Mouse (Mus musculus) kidney, adult 8-10 months (tissue): ENCODE results near the gene Agbl4.

Experiments
- DNase-seq, 2 experiments: peaks; one replicate each; pipeline ENCODE4 v3.0.0; 2022

Agbl4 gene

GRCm38 (mm10) chr4:111502965-111503727 lies 1105.7 kb downstream of the Agbl4 start:
- no peak for DNase-seq

- no peak for DNase-seq
These were observed 1107.5 kb downstream of the Agbl4 start for GRCm38 (mm10) chr4:111504952-111505351.

DNA sequence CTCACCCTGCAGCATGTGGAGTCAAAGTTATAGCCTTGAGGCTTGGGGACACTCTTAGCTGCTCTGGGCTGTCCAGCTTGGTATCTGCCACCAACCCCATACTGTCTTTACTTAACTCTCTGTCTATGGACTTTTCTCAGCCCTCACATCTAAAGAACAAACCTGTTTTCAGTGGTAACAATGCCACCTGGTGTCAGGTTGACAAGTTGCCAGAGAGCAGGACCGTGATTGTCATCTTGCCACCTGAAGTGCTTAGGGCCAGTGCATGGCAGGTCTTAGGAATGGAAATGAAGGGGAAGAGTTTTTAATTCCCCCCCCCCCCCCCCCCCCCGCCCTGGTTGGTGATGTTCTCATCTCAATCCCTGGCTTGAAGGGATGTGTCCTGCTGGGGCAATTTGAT lies 1112.7 kb downstream of the Agbl4 start:
- DNase-seq: peak in 1 of 2 experiments; percentile 12

DNA sequence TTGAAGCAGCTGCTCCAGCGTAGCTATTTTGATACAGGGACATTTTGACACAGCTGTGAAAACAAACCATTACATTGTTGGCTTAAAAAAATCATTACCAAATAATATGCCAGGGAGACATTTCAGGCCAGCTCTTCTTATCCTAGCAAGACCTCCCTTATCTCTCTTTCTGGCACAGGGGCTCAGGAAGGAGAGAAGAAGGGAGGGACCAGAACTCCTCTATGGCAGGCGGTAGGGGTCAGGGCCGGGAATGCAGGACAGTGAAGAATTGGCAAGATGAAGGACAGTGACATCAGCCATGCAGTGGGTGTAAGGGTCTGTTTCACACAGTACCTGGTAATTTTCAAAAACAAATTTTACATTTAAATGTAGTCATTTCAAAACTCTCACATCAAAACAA lies 1116.5 kb downstream of the Agbl4 start:
- DNase-seq: no peak

DNA sequence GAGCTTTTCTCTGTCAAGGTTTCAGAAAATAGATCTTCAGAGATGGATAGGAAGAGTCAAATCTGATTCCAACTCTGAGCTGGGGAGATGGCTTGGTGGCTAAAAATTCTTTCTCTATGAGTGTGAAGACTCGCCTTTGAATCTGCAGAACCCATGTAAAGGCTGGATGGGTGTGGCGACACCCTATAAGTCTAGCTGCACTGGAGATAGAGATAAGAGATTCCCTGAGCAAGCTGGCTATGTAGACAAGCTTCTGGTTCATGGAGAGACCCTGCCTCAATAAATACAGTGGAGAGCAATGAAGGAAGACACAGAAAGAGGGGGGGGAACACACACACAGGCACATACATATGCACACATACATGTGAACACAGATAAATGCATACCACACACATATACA lies 1118.7 kb downstream of the Agbl4 start:
- no peak for DNase-seq

DNA sequence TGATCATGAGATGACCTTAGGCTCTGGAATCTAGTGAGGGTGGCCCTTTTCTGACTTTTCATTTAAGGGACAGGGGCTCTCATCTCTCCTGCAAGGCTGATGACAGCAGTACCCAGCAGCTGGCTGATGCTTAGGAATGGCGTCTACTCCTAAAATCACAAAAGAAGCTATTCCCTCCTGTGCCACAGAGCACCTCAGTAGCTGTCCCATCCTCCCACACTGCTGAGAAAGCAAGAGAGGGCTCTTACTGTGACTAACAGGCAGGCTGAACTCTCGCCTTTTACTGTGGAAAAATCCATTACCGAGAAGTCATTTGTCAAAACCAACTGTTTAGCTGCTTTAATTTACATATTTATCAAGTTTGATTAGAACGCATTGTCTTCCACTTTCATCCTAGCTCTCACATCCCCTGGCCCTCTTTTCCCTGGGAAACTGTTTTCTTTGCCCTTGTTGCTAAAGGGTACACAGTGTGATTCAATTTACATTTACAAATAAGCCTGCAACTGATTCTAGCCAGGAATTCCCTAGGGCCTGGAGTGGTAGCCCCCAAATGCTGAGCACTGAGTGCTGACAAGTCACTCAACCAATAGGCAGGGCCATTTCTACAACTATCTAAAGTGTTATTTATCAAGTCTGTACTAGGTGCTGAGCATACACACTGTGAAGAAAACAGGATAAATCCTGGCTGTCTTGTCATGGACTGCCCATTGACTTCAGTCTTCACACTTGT lies 1119.8 kb downstream of the Agbl4 start:
- DNase-seq: no peak

DNA sequence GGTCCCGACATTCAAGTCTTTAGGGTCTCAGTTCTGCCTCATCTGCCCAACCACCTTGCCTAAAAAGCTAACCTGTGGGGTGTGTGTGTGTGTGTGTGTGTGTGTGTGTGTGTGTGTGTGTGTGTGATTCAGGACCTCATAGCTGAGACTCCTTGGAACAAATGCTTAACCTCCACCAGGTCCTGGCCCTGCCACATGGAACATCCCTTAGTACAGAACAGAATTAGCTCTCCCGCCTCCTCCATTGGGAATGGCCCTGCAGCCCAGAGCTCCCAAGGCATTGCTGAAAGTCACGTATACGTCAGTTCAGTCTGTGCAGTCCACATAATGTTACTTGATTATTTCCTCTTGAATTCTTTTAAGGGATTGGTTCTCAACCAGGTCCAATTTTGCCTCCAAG lies 1120.7 kb downstream of the Agbl4 start:
- DNase-seq: no peak

- DNase-seq: no peak
These were observed 1121.8 kb downstream of the Agbl4 start for GRCm38 (mm10) chr4:111519267-111519666.

DNA sequence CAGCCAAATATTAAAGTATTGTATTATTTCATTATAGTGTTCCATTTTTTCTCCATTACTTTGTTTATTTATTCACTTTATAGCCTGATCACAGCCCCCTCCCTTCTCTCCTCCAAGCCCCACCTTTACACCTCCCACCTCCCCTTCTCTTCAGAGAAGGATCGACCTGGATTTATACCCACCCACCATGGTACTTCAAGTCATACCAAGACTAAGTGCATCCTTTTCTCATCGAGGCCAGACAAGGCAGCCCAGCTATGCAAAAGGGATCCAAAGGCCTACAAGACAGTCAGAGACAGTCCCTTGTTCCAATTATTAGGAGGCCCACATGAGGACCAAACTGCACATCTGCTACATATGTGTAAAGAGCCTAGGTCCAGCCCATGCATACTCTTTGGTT lies 1122.5 kb downstream of the Agbl4 start:
- DNase-seq: no peak

- no peak for DNase-seq
These were observed 1125.5 kb downstream of the Agbl4 start for GRCm38 (mm10) chr4:111522974-111523373.

DNA sequence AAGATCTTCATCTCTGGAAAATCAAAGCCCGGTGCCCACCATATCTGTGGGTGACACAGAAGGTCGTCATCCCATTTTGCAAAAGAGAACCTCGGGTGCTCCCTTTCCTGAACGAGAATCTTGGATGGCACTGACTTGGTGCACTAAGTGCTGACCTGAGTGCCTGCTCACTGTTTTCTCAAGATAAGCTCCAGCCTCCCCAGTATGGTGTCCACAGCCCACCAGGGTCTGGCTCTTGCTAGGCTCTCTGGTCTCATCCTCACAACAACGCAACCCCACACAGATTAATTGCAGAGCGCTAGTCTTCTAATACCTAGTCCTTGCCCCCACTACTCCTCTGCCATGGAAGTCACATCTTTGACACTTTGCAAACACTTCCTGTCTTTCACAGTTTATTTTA lies 1131.5 kb downstream of the Agbl4 start:
- DNase-seq: no peak

DNA sequence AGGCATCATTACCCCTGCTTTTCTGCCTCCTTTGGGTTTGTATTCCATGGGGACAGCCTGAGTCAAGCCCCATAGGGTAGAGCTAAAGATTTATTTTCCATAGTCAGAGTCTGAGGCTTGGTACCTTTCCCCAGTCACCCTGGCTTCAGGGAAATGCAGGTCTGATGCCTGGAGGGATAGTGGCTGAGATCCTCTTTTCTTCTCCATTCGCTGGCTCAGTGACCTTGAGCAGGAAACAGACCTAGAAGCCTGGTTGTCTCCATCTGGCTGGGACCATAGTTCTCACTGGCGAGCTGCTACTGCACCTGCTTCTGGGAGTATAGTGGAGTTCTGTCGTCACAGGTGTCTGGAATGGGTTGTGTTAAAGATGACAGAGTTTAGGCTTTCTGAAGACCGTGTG lies 1132.5 kb downstream of the Agbl4 start:
- DNase-seq: no peak

DNA sequence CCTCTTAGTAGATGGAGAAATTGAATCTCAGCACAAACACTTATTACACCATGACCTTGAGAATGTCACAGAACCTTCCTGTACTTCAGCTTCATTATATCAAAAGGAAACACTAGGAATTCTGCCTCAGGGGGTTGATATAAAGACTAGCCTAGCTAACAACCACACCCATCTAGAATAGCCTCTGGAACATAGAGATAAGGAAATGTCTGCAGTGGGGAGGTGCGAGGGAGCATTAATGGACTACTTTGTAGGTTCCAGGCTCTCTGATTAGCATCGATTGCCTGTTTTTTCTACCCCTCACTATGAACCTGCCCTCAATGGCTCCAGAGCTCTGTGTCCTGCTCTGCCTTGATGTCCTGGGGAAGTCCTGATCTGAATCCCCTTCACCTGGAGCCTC lies 1133.1 kb downstream of the Agbl4 start:
- DNase-seq: no peak

DNA sequence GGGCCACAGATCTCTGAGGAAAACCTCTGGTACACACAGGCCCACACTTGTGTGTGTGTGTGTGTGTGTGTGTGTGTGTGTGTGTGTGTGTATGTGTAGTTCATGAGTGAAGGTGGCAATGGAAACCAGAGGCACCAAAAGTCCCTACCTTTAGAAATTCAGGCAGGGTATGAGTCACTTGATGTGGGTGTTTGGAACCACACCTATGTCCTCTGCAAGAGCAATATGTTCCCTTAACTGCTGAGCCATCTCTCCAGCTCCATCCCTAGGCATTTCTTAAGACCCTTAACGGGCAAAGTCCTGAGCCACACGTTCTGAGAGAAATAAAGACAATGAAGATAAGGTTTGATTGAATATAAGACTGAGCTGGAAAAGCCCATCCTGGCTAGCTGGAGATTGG lies 1147.2 kb downstream of the Agbl4 start:
- no peak for DNase-seq

DNA sequence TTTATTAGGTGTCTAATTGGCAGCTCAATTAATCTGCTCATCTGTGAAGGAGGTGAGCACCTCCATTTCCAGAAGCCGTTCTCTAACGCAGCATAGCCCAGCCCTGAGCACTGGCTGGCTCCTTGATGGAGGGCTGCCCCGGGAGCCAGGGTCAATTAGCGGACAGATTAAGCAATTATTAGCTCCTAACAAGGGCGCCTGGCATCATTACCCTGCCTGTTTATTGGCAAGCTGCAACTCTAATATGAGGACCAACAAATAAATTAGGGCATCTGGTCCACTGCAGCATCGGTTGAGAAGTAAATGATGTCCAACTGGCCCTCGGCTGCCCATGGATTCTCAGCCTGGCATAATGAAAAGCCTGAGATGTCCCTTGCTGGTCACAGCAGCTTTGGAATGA lies 1148.5 kb downstream of the Agbl4 start:
- no peak for DNase-seq

GRCm38 (mm10) chr4:111555426-111555825 lies 1158.0 kb downstream of the Agbl4 start:
- DNase-seq: no peak

DNA sequence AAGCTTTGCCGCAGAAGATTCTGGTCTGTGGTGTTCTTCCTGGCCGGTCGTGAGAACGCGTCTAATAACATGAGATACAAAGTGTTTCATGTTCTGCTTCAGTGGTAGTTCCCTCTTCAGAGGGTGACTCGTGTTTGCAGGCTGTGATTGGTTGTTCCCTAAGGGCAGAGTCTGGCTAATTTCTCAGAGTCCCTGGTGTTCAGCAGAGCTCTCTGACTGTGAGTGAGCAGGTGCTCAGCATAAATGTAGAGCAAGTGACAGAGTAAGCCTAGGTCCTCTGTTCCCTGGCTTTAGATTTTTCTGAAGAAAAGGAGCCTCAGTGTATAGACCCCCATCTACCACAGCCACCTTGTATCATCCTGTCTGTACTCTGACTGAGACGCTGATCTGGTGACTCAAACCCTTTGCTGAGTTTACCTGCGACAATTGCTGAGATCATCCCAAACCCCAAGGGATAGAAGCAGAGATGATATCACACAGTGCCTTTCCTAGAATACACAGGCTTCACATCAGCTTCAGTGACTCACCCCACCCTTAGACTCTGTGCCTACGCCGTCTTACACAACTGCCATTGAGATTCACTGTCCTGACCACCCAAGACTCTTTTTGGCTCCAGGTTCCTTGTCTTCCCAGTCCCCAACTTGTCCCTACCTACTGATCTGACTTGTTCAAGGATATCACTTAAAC lies 1179.8 kb downstream of the Agbl4 start:
- no peak for DNase-seq

GRCm38 (mm10) chr4:111579115-111579862 lies 1181.8 kb downstream of the Agbl4 start:
- DNase-seq: no peak

- no peak for DNase-seq
These were observed 1182.4 kb downstream of the Agbl4 start for GRCm38 (mm10) chr4:111579863-111580224.

- no peak for DNase-seq
These were observed 1182.8 kb downstream of the Agbl4 start for GRCm38 (mm10) chr4:111580239-111580638.

- no peak for DNase-seq
These were observed 1186.2 kb downstream of the Agbl4 start for GRCm38 (mm10) chr4:111583562-111584237.

- DNase-seq: no peak
These were observed 1186.8 kb downstream of the Agbl4 start for GRCm38 (mm10) chr4:111584286-111584685.

- DNase-seq: no peak
These were observed 1190.8 kb downstream of the Agbl4 start for GRCm38 (mm10) chr4:111588211-111588610.
